Mouse (Mus musculus) WW6 (cell line): ENCODE results near the gene Nat8f3.
"Not testable (repeated sequence)": the region's sequence is repeated elsewhere in the genome, so short reads cannot be mapped to it uniquely, and the experiment has no call there.

Source experiments
- DNase-seq: peaks from one replicate; pipeline ENCODE4 v3.0.0-alpha.2; 2013; ENCODE audit warnings: low read depth, low spot score

Nat8f3 gene

GRCm38 (mm10) chr6:85765532-85765931, at the start of gene Nat8f3:
TSS of gene Nat8f3 (minus strand) at chr6:85765754.
- not testable (repeated sequence) for DNase-seq

GRCm38 (mm10) chr6:85813339-85813738, 47.8 kb upstream of the Nat8f3 start:
- DNase-seq: no peak

GRCm38 (mm10) chr6:85810942-85811537, 45.5 kb upstream of the Nat8f3 start:
- DNase-seq: not testable (repeated sequence)

GRCm38 (mm10) chr6:85810514-85810913, 45.0 kb upstream of the Nat8f3 start:
- not testable (repeated sequence) for DNase-seq

GRCm38 (mm10) chr6:85809784-85810183, 44.2 kb upstream of the Nat8f3 start:
- DNase-seq: not testable (repeated sequence)

- DNase-seq: not testable (repeated sequence)
These were observed 37.6 kb upstream of the Nat8f3 start for GRCm38 (mm10) chr6:85803180-85803579.

- not testable (repeated sequence) for DNase-seq
These were observed 2.2 kb downstream of the Nat8f3 start for GRCm38 (mm10) chr6:85763127-85764070.

- DNase-seq: not testable (repeated sequence)
These were observed 2.9 kb downstream of the Nat8f3 start for GRCm38 (mm10) chr6:85762678-85763077.

- DNase-seq: not testable (repeated sequence)
These were observed 9.8 kb downstream of the Nat8f3 start for GRCm38 (mm10) chr6:85755705-85756249.

- not testable (repeated sequence) for DNase-seq
These were observed 52.4 kb downstream of the Nat8f3 start, which contains the start of gene Nat8f7 for GRCm38 (mm10) chr6:85713105-85713504. TSS of gene Nat8f7 (minus strand) at chr6:85713205.

GRCm38 (mm10) chr6:85709607-85710006, 55.9 kb downstream of the Nat8f3 start:
- not testable (repeated sequence) for DNase-seq

- DNase-seq: not testable (repeated sequence)
These were observed 56.3 kb downstream of the Nat8f3 start for GRCm38 (mm10) chr6:85709206-85709605.

- DNase-seq: not testable (repeated sequence)
These were observed 63.6 kb downstream of the Nat8f3 start for GRCm38 (mm10) chr6:85701943-85702342.
